Mouse (Mus musculus): ENCODE results near the gene Cd9. TPM values are rescaled to one million over a fixed set of nuclear protein-coding genes. Genes with fewer than 3 reads are reported as not detected.

The Cd9 gene
- total and polyA plus RNA-seq, 3 experiments = 12.1 to 27.5 (median 21.6) TPM

DNA sequence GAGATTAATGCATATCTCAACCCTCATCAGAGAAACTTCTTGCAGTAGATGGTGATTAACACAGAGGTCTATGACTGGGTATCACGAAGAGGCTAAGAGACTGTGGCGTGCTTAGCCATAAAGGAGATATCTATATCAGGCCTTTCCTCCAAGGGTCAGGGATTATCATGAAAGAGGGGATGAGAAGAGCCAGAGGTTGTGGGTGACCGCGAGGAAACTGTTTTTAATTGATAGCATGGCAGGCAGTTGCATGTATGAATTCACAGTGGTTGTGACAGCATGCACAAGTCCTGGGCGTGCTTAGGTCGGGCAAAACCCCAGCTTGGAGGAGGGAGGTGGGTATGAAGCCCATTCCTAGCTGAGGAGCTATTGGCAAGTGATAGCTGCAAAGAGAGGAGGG is 46.7 kb upstream of the Cd9 start:
- Histone ChIP-seq H3K27me3 (replicated peaks) (peaks cover 34% of the 10 kb centered on the region), H3K79me2 (replicated peaks; ENCODE audit: control insufficient read depth, extremely low read depth, insufficient read depth, poor library complexity, severe bottlenecking) (no peaks in the 10 kb centered on the region), H3K4me2 (ENCODE audit: insufficient read depth, low read depth, poor library complexity, severe bottlenecking) (no peak overlapping the region), H3K9ac (ENCODE audit: insufficient read depth, low read depth) (no peak overlapping the region), H3K9me3 (replicated peaks; ENCODE audit: low read length) (no peaks in the 10 kb centered on the region), H3K4me1 (ENCODE audit: control insufficient read depth in 1 of 2, insufficient read depth in 2 of 2) (peaks cover 3 to 5% of the 10 kb centered on the region in 2 experiments; a peak in 3 of 4 replicates), H3K4me3 (replicated peaks in 1 of 3; ENCODE audit: low read depth in 2 of 3, low read length in 2 of 3, poor library complexity in 1 of 3) (no peak overlapping the region), H3K27ac (ENCODE audit: insufficient read depth, low read depth) (no peak overlapping the region), H3K36me3 (replicated peaks in 1 of 2; ENCODE audit: control insufficient read depth in 1 of 2, insufficient read depth in 1 of 2, low read length in 1 of 2) (no peaks in the 10 kb centered on the region)
- no peak for DNase-seq (ENCODE audit: extremely low read depth)
- TF ChIP-seq NELFE (IDR thresholded peaks at IDR 0.05; ENCODE audit: low read depth, low read length) (no peak), NRF1 (IDR thresholded peaks at IDR 0.05; ENCODE audit: low read depth, low read length) (no peak), JUND (conservative IDR thresholded peaks at IDR 0.05; ENCODE audit: low read depth, low read length) (no peak), CTCF (conservative IDR thresholded peaks at IDR 0.05 in 1 of 2, IDR thresholded peaks at IDR 0.05 in 1 of 2; ENCODE audit: low read depth in 2 of 2, low read length in 2 of 2) (no peak), ZKSCAN1 (IDR thresholded peaks at IDR 0.05; ENCODE audit: borderline replicate concordance, low read depth, low read length) (no peak), ZNF384 (IDR thresholded peaks at IDR 0.05; ENCODE audit: low read depth, low read length) (no peak), ELF1 (IDR thresholded peaks at IDR 0.05; ENCODE audit: low read depth, low read length) (no peak), IRF4 (IDR thresholded peaks at IDR 0.05; ENCODE audit: low read depth, low read length) (no peak), ZMIZ1 (IDR thresholded peaks at IDR 0.05; ENCODE audit: low read depth, low read length) (no peak), RAD21 (IDR thresholded peaks at IDR 0.05; ENCODE audit: low read depth, low read length) (no peak), HCFC1 (IDR thresholded peaks at IDR 0.05; ENCODE audit: low read depth, low read length) (no peak), MEF2A (IDR thresholded peaks at IDR 0.05; ENCODE audit: borderline replicate concordance, low read depth, low read length) (no peak), CHD1 (IDR thresholded peaks at IDR 0.05; ENCODE audit: low read depth, low read length) (no peak), USF2 (conservative IDR thresholded peaks at IDR 0.05; ENCODE audit: low read depth, low read length) (no peak), GABPA (IDR thresholded peaks at IDR 0.05; ENCODE audit: insufficient replicate concordance, low read depth, low read length) (no peak), MAX (IDR thresholded peaks at IDR 0.05; ENCODE audit: low read length) (no peak)
- dilution Hi-C loops (cut with MboI; ENCODE audit: extremely low pct_ligation_motif_present, extremely low pct_unique_long_range_greater_than_20kb, low sequenced_read_pairs) = no loop called here
- in situ Hi-C loops (cut with MboI; ENCODE audit: low pct_ligation_motif_present, low pct_unique_long_range_greater_than_20kb, low sequenced_read_pairs) = no loop called here

GRCm38 (mm10) chr6:125540826-125541225 is 46.2 kb upstream of the Cd9 start:
- H3K9me3 ChIP-seq (replicated peaks; ENCODE audit: low read length) = no peaks in the 10 kb centered on the region
- 0 out of 2 replicates have a peak, but pooled peaks have one; percentile 13 for TF ChIP-seq IRF4 (IDR thresholded peaks at IDR 0.05; ENCODE audit: low read depth, low read length)
- peak; percentile 70; the same call in 1 of the 2 replicates for TF ChIP-seq MEF2A (IDR thresholded peaks at IDR 0.05; ENCODE audit: borderline replicate concordance, low read depth, low read length)
- no peak for TF ChIP-seq HCFC1 (IDR thresholded peaks at IDR 0.05; ENCODE audit: low read depth, low read length)
- peak; percentile 35; the same call in 1 of the 2 replicates for TF ChIP-seq ETS1 (conservative IDR thresholded peaks at IDR 0.05; ENCODE audit: low read depth, low read length)
- peak; percentile 24 for DNase-seq (ENCODE audit: extremely low read depth)
- peaks cover 3 to 5% of the 10 kb centered on the region in 2 experiments; a peak in 3 of 4 replicates for H3K4me1 ChIP-seq (ENCODE audit: control insufficient read depth in 1 of 2, insufficient read depth in 2 of 2)
- dilution Hi-C loops (cut with MboI; ENCODE audit: extremely low pct_ligation_motif_present, extremely low pct_unique_long_range_greater_than_20kb, low sequenced_read_pairs) = no loop called here
- H3K27ac ChIP-seq (ENCODE audit: insufficient read depth, low read depth) = no peak overlapping the region
- no peak overlapping the region for H3K9ac ChIP-seq (ENCODE audit: insufficient read depth, low read depth)
- H3K4me2 ChIP-seq (ENCODE audit: insufficient read depth, low read depth, poor library complexity, severe bottlenecking) = no peak overlapping the region
- in situ Hi-C loops (cut with MboI; ENCODE audit: low pct_ligation_motif_present, low pct_unique_long_range_greater_than_20kb, low sequenced_read_pairs) = no loop called here
- peaks cover 31% of the 10 kb centered on the region for H3K27me3 ChIP-seq (replicated peaks)
- no peak overlapping the region for H3K4me3 ChIP-seq (replicated peaks in 1 of 3; ENCODE audit: low read depth in 2 of 3, low read length in 2 of 3, poor library complexity in 1 of 3)
- H3K79me2 ChIP-seq (replicated peaks; ENCODE audit: control insufficient read depth, extremely low read depth, insufficient read depth, poor library complexity, severe bottlenecking) = no peaks in the 10 kb centered on the region
- H3K36me3 ChIP-seq (replicated peaks in 1 of 2; ENCODE audit: control insufficient read depth in 1 of 2, insufficient read depth in 1 of 2, low read length in 1 of 2) = no peaks in the 10 kb centered on the region

Measured in CH12.LX (cell line).